Mouse (Mus musculus) liver, embryonic 15.5 days (tissue): Measurements from ENCODE around the gene Jazf1. TPM values are rescaled to one million over a fixed set of nuclear protein-coding genes. Genes with fewer than 3 reads are reported as not detected.

Experiments used
- ATAC-seq: fragments of 200-750 bp; cut with Nextera tagmentation; 2 replicates; pipeline ENCODE4 v1.8.0; 2017; ENCODE audit warnings: moderate number of reproducible peaks, mild to moderate bottlenecking, moderate library complexity; ENCODE audit not compliant: insufficient read depth
- H3K27ac ChIP-seq: fragments of 300-500 bp; sonication (generic); replicated peaks from 2 replicates; pipeline ENCODE4 v1.5.1; 2015; ENCODE audit warnings: mild to moderate bottlenecking, inconsistent platforms
- H3K27me3 ChIP-seq: fragments of 300-500 bp; sonication (generic); 2 replicates; pipeline ENCODE4 v1.6.1; 2015; ENCODE audit warnings: mild to moderate bottlenecking, inconsistent platforms
- H3K36me3 ChIP-seq: fragments of 300-500 bp; sonication (generic); replicated peaks from 2 replicates; pipeline ENCODE4 v1.6.1; 2015; ENCODE audit warnings: moderate library complexity, mild to moderate bottlenecking, inconsistent platforms
- H3K4me1 ChIP-seq: fragments of 300-500 bp; sonication (generic); replicated peaks from 2 replicates; pipeline ENCODE4 v1.6.1; 2015; ENCODE audit warnings: inconsistent platforms
- H3K4me2 ChIP-seq: fragments of 300-500 bp; sonication (generic); 2 replicates; pipeline ENCODE4 v1.6.1; 2015; ENCODE audit warnings: moderate library complexity, mild to moderate bottlenecking, inconsistent platforms
- H3K4me3 ChIP-seq: fragments of 300-500 bp; sonication (generic); replicated peaks from 2 replicates; pipeline ENCODE4 v1.5.1; 2015; ENCODE audit warnings: mild to moderate bottlenecking, inconsistent platforms
- H3K9ac ChIP-seq: fragments of 300-500 bp; sonication (generic); 2 replicates; pipeline ENCODE4 v1.6.1; 2015; ENCODE audit warnings: moderate library complexity, mild to moderate bottlenecking, inconsistent platforms
- H3K9me3 ChIP-seq: fragments of 300-500 bp; sonication (generic); replicated peaks from 2 replicates; pipeline ENCODE4 v1.6.1; 2016; ENCODE audit warnings: inconsistent platforms
- WGBS: fragments of 180-500 bp; shearing (Covaris S2); methylation state at CpG from one replicate; pipeline ENCODE4 v1.1.7; 2015; ENCODE audit warnings: mixed read lengths; ENCODE audit not compliant: insufficient replicate concordance; 5-methylcytosine and 5-hydroxymethylcytosine counted together
- polyA plus RNA-seq: library from polyadenylated mRNA; unstranded; fragments of >200 nt; fragmentation: Nextera tagmentation; extraction: Ambion mirVana; gene quantifications from 2 replicates; pipeline ENCODE4 v1.2.1, GENCODE M21; 2015

Gene Jazf1
- polyA plus RNA-seq, 1 experiment from 2014 or later: 2.2 TPM

GRCm38 (mm10) chr6:52929358-52929757 lies 139.1 kb downstream of the Jazf1 start:
- Histone ChIP-seq H3K27me3 (no peaks in the 10 kb centered on the region), H3K9ac (no peak overlapping the region), H3K4me2 (no peak overlapping the region), H3K4me1 (no peaks in the 10 kb centered on the region), H3K27ac (no peak overlapping the region), H3K4me3 (no peak overlapping the region), H3K36me3 (no peaks in the 10 kb centered on the region), H3K9me3 (no peaks in the 10 kb centered on the region)
- ATAC-seq: no peak
- WGBS: 71% methylated on average over 12 of the region's 12 CpGs

DNA sequence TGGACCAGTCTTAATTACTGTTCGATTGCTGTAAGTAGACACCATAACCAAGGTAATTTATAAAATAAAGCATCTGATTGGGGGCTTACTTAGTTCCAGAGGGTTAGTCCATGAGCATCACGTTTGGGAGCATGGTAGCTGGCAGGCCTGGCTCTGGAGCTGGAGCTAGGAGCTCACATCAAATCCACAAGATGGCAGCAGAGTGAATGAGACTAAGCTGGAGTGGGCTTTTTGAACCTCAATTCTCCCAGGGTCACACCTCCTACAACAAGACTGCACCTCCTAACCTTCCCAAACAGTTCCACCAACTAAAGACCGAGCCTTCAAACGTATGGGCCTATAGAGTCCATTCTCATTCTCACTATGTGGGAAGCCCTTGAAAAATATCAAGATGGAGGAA lies 141.5 kb downstream of the Jazf1 start:
- ATAC-seq: no peak
- Histone ChIP-seq H3K4me3 (no peak overlapping the region), H3K4me1 (no peaks in the 10 kb centered on the region), H3K27ac (no peak overlapping the region), H3K4me2 (no peak overlapping the region), H3K9ac (no peak overlapping the region), H3K27me3 (no peaks in the 10 kb centered on the region), H3K36me3 (no peaks in the 10 kb centered on the region), H3K9me3 (no peaks in the 10 kb centered on the region)
- 50% methylated on average over 4 of the region's 4 CpGs for WGBS

DNA sequence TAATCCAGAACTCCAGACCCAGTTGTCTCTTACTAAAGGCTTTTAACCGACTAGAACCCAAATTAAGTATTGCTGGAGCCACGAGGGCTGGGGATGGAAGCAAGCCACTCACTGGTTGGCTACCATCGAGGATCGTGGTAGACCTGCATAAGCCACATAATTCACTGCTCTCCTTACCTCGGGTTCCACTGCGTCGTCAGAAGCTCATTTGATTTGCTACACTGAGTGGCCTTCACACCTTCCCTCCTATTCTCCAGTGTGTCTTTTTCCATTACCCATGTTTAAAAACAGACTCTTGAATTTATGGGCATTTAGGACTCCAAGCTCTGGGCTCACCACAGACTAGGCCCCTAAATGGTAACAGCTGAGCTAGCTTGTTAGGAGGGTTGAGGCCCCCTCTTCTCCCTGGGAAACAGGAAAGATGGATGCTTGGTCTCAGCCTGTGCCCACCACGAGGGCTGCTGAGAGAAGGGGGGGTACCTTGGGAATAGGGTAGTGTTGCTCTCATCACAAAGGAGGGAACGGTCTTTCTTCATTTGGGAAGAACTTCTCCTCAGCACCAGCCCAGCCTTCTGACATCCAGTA lies 142.9 kb downstream of the Jazf1 start:
- H3K27ac ChIP-seq: no peak overlapping the region
- H3K9me3 ChIP-seq: no peaks in the 10 kb centered on the region
- H3K4me3 ChIP-seq: no peak overlapping the region
- H3K36me3 ChIP-seq: no peaks in the 10 kb centered on the region
- ATAC-seq: no peak
- 60% methylated on average over 9 of the region's 9 CpGs for WGBS
- no peak overlapping the region for H3K9ac ChIP-seq
- no peaks in the 10 kb centered on the region for H3K27me3 ChIP-seq
- H3K4me1 ChIP-seq: no peaks in the 10 kb centered on the region
- no peak overlapping the region for H3K4me2 ChIP-seq

DNA sequence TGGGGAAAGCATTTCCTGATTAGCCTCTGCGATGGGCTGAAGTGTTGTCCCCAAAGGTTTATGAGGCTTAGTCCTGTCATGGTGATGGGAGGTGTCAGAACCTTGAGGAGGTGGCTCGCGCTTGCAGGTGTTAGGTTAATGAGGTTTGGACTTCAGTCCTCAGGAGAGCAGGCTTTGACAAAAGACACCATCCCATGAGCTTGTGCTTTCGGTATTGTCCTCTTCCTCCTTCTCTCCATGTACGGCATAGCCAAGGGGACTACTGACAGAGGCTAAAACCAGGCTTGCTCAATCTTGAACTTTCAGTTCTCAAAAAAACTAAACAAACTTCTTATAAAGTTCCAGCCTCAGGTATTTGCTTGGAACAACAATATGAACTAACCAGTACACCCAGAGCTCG lies 147.2 kb downstream of the Jazf1 start:
- no peak for ATAC-seq
- no peak overlapping the region for H3K9ac ChIP-seq

GRCm38 (mm10) chr6:52920719-52921118 lies 147.7 kb downstream of the Jazf1 start:
- H3K27me3 ChIP-seq: no peaks in the 10 kb centered on the region
- H3K9ac ChIP-seq: no peak overlapping the region
- H3K4me1 ChIP-seq: no peaks in the 10 kb centered on the region
- H3K9me3 ChIP-seq: no peaks in the 10 kb centered on the region
- ATAC-seq: no peak
- H3K27ac ChIP-seq: no peak overlapping the region
- H3K36me3 ChIP-seq: no peaks in the 10 kb centered on the region
- WGBS: 55% methylated on average over 6 of the region's 6 CpGs
- no peak overlapping the region for H3K4me2 ChIP-seq
- no peak overlapping the region for H3K4me3 ChIP-seq

More for the DNA sequence above, 147.2 kb downstream of the Jazf1 start:
- Histone ChIP-seq H3K4me2 (no peak overlapping the region), H3K36me3 (no peaks in the 10 kb centered on the region), H3K27me3 (no peaks in the 10 kb centered on the region), H3K4me3 (no peak overlapping the region), H3K4me1 (no peaks in the 10 kb centered on the region), H3K27ac (no peak overlapping the region), H3K9me3 (no peaks in the 10 kb centered on the region)
- WGBS: 69% methylated on average over 6 of the region's 6 CpGs

DNA sequence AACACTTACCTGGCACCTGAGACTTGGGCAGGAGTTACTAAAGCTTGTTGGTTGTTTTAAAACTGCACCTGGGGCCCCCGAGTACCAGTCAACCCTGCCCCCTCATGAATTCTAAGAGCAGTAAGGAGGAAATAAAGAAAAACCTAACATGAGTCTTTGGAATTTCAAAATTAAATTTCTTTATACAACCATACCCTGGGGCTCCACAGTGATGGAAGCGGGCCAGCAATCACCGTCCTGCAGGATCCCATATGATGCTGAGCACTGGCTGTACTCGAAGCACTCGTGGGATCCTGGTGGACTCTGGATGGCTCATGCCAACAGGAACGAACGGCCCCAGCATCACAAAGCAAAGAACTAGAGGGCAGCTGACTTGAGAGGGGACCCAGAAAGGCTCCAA lies 149.0 kb downstream of the Jazf1 start:
- Histone ChIP-seq H3K9me3 (no peaks in the 10 kb centered on the region), H3K4me3 (no peak overlapping the region), H3K27me3 (no peaks in the 10 kb centered on the region), H3K27ac (no peak overlapping the region), H3K4me1 (no peaks in the 10 kb centered on the region), H3K4me2 (no peak overlapping the region), H3K36me3 (no peaks in the 10 kb centered on the region), H3K9ac (no peak overlapping the region)
- 48% methylated on average over 7 of the region's 7 CpGs for WGBS
- no peak for ATAC-seq

DNA sequence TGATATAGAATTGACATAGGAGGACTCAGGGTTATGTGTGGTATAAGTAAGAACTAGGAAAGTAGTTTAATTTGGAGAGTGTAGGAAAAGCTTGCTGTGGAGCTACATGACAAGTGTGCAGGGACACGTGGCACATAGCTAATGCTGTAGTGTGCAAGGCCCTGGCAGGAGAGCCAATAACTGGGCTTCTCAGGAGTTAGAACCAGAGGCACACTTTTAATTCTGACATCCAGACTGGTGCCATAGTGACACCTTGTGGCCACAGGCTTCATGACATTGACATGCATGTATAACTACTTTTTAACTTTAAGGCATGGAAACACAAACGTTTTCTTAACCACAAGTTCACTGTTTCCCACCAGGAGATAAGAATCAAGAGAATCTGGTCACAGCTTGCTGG lies 149.5 kb downstream of the Jazf1 start:
- WGBS: 1% methylated on average over 2 of the region's 2 CpGs
- no peaks in the 10 kb centered on the region for H3K27me3 ChIP-seq
- no peaks in the 10 kb centered on the region for H3K9me3 ChIP-seq
- no peak for ATAC-seq
- H3K9ac ChIP-seq: no peak overlapping the region
- no peaks in the 10 kb centered on the region for H3K4me1 ChIP-seq
- H3K27ac ChIP-seq: no peak overlapping the region
- no peak overlapping the region for H3K4me2 ChIP-seq
- H3K36me3 ChIP-seq: no peaks in the 10 kb centered on the region
- no peak overlapping the region for H3K4me3 ChIP-seq

- Histone ChIP-seq H3K4me2 (no peak overlapping the region), H3K27me3 (no peaks in the 10 kb centered on the region), H3K27ac (no peak overlapping the region), H3K36me3 (no peaks in the 10 kb centered on the region), H3K4me3 (no peak overlapping the region), H3K9me3 (no peaks in the 10 kb centered on the region), H3K4me1 (no peaks in the 10 kb centered on the region), H3K9ac (no peak overlapping the region)
- no peak for ATAC-seq
- WGBS: 77% methylated on average over 4 of the region's 4 CpGs
Observed at GRCm38 (mm10) chr6:52917471-52917870, 151.0 kb downstream of the Jazf1 start.

DNA sequence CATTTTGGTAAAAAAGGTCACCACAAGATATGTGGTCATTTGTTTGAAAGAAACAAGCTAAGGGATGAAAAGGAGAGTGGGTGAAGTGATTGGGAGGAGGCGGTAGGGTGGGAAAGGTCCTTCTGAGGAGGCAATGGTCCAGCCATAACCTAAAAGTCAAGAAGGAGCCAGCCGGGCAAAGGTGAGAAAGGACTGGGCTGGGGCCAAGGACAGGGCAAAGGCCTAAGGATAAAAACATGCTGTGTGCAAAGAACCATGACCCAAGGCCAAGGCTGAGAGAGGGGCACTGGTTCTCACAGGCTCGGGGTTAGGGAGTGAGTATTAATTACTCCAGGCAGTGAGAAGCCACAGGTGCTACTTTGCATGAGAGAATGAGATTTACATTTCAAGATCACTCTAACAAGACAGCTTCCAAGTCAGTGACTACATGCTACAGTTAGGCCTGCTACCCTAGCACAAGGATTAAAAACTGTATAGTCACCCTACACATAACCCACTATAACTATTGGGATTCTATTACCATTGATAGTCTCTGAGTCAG lies 151.5 kb downstream of the Jazf1 start:
- Histone ChIP-seq H3K4me1 (no peaks in the 10 kb centered on the region), H3K9ac (no peak overlapping the region), H3K9me3 (no peaks in the 10 kb centered on the region), H3K4me3 (no peak overlapping the region), H3K27me3 (no peaks in the 10 kb centered on the region), H3K36me3 (no peaks in the 10 kb centered on the region), H3K4me2 (no peak overlapping the region), H3K27ac (no peak overlapping the region)
- ATAC-seq: no peak
- 56% methylated on average over 3 of the region's 3 CpGs for WGBS

DNA sequence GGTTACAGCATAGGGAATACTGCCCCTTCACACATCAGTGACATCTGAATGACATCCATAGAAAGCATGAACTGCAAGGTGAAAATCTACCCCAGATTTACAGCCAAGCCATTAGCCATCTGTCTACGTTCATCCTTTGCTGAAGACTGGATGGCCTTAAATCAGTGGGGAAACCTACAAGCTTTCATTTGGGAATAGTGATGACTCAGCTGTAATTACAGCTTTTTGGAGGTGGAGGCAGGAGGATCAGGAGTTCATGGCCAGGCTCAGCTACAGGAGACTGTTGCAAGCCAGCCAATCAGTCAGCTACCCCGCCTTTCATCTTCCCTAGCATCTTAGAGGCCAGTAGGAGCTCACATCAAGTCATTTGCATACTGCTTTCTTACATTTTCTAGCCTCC lies 153.5 kb downstream of the Jazf1 start:
- WGBS: 50% methylated on average over 2 of the region's 2 CpGs
- H3K4me1 ChIP-seq: no peaks in the 10 kb centered on the region
- H3K27me3 ChIP-seq: no peaks in the 10 kb centered on the region
- no peak overlapping the region for H3K4me2 ChIP-seq
- no peak for ATAC-seq
- no peak overlapping the region for H3K9ac ChIP-seq
- H3K36me3 ChIP-seq: no peaks in the 10 kb centered on the region
- no peak overlapping the region for H3K27ac ChIP-seq
- H3K4me3 ChIP-seq: no peak overlapping the region
- H3K9me3 ChIP-seq: no peaks in the 10 kb centered on the region

GRCm38 (mm10) chr6:52912143-52912918 lies 156.1 kb downstream of the Jazf1 start:
- no peak overlapping the region for H3K27ac ChIP-seq
- H3K36me3 ChIP-seq: no peaks in the 10 kb centered on the region
- no peak overlapping the region for H3K4me3 ChIP-seq
- ATAC-seq: no peak
- 52% methylated on average over 5 of the region's 5 CpGs for WGBS
- no peaks in the 10 kb centered on the region for H3K4me1 ChIP-seq
- no peak overlapping the region for H3K4me2 ChIP-seq
- no peaks in the 10 kb centered on the region for H3K27me3 ChIP-seq
- no peak overlapping the region for H3K9ac ChIP-seq
- H3K9me3 ChIP-seq: no peaks in the 10 kb centered on the region
